Mouse (Mus musculus) ovary, postnatal 10 days (tissue): ENCODE measurements around the gene Iba57.
"Not testable (repeated sequence)": the region's sequence is repeated elsewhere in the genome, so short reads cannot be mapped to it uniquely, and the experiment has no call there.

Experiments
- DNase-seq: peaks from one replicate; pipeline ENCODE4 v3.0.0; 2022; ENCODE audit warnings: low spot score

Iba57 gene

DNA sequence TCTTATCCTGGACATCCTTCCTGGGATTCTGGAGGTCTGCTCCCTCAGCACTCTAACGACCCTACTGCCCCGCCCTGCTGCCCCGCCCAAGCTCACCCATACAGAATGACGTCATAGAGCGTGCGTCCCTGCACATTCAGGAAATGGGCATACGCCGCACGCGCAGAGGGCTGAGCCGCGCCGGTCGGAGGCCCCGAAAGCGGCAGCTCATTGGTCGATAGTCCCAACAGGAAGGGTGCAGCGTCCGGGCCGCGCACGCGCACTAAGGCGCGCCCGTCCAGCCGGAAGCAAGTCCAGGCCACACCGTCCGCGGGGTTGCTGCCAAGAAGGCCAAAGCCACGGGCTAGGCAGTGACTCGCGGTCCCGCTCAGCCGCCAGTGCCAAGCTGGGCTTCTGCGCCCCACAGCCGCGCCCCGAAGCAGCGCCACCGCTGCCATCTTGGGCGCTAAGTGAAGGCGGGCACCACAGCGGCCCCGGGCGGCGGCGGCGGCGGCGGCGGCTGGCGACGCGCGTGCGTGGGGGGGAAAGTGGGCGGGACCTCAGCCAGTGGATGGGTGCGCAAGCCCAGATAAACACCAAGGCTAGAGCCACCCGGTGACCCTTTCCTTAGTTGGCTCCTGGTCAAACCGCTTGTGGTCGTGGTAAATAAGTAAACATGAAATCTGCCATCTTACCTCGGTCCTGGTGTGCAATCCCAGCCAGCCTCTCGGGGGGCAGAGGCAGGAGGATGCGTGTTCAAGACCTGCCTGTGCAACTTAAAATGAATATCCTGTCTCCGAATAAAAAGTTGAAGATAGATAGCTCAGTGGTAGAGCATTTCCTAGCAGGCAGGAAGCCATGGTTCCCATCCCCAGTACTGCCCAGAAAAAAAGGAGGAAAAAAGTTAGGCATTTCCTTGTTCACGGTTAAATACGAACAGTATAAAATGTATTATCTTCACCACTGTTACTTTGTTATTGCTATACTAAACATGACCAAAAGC is at the start of gene Iba57:
TSS of gene Iba57 (minus strand) at position 485 of the 982 bp plus-strand sequence.
- DNase-seq: peak; percentile 95

DNA sequence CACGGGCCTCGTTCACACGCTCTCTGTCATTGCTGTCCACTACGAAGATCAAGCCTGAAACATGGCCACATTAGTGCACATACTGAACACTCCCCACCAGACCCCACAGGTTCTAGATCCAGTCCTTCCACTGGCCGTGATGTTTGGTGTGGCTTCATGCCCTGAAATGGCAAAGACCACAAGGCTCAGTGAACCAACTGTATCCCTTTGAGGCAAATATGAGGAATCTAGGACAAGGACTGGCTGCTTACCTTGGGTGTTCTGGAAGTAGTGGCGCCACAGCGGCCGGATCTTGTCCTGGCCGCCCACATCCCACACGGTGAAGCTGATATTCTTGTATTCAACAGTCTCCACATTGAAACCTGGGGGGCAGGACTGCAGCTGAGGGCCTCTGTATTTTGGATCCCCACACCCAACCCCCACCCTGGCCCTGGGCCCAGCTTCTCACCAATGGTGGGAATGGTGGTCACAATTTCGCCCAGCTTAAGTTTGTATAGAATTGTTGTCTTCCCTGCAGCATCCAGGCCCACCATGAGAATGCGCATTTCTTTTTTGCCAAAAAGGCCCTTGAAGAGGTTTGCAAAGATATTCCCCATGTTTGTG is 49.5 kb upstream of the Iba57 start:
- DNase-seq: no peak

DNA sequence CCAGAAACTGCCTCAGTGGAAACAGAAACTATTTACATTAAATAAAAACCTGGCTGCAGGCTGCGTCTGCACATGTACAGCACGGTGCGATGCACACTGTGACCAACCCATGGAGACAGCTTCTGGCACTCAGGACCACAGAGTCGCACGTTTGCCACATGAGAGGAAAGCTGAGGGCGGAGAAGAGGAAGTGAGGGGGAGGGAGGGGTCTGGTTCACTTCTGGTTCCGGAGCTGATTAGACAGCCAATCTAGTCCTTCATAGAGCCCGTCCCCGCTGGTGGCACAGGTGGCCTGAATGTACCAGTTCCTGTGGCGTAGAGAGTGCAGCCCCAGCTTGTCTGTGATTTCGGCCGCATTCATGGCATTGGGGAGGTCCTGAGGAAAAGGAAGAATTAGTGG is 48.8 kb upstream of the Iba57 start:
- not testable (repeated sequence) for DNase-seq

DNA sequence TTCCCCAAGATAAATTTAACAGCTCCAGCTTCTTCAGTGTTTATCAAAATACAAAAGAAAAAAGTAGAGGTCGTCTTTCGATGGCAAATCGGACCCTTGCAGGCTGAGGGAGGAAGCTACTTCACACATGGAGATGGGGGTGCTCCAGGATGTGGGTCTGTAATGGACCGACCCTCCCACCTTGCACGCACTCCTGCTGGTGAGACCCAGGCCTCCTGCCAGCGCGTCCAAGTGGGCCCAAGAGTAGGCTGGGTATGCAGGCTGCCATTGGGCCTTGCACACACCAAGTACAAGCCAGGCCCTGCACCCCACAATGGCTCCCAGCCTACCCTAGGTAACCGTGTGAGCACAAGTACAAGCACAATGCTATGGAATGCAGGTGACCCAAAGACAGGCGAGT is 48.0 kb upstream of the Iba57 start:
- not testable (repeated sequence) for DNase-seq

DNA sequence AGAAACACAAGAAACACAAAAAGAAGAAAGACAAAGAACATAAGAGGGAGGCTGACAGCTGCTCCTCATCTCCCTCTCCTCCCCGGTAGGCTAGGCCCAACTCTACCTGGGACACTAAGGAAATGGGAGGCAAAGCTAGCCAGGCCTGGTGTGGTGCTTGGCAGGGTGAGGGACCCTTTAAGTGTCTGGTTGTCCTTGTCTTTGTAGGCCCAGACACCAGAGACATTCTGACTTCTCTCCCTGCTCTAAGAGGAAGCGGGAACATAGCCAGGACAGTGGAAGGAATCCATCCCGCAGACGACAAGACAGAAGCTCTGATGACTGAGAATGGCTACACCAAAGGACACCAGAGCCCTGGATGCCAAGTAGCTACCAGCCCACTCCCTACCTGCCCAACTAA is 46.5 kb upstream of the Iba57 start:
- DNase-seq: no peak

DNA sequence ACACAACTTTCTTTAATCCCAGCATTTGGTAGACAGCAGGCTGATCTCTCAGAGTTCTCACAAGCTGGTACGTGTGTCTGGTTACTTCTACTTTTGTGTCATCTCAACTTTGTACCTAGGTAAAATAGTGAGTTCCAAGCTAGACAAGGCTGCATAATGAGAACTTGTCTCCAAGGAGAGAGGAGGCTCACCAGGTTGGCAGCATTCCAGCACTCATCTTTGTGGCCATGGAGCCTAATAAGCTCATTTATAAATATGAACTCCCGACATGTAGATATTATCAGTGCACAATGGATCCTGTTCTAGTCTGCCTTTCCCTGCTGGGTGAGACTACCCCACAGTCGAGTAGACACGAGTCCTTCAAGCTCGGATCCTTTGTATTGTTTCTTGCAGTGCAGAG is 46.0 kb upstream of the Iba57 start:
- DNase-seq: no peak

DNA sequence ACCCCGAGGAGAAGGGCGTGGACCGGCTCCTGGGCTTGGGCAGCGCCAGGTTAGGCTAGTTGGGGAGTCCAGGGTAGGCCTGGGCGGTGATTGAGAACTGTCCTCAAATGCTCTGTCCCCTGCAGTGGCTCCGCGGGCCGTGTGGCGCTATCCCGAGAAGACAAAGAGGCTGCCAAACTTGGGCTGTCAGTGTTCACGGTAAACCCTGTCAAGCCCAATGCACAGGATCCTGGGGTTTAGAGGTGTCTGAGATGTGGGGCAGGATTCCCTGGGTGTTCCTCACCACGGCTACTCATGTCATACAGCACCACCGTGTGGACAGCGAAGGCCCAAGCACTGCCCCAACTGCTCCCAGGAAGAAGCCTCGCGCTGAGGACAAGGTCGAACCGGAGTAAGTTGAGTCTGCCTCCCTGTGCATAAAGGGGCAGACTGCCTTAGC is 45.5 kb upstream of the Iba57 start:
- DNase-seq: no peak

DNA sequence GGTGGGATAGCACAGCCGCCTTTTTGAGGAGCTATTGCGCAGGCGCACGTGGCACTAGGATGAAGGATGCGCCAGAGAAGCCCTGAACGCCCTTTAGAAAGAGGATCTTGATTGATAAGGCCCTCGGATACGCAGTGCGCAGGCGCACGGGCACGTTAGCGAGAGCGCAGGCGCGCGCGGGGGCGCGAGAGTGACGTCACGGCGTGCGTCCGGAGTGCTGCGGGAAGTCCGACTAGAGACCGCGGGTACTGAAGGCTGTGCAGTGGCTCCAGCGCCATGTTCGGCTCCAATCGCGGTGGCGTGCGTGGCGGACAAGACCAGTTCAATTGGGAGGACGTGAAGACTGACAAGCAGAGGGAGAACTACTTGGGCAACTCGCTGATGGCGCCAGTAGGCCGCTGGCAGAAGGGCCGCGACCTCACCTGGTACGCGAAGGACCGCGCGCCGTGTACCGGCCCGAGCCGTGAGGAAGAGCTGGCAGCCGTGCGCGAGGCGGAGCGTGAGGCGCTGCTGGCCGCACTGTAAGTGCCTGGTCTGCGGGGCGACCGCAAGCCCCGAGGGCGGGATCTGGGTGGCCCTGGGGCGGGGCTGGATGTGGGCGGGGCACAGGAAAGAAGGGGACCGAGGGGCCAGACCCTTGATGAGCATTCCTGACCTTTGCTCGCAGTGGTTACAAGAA is 44.8 kb upstream of the Iba57 start, which contains the start of gene 2310033P09Rik:
TSS of gene 2310033P09Rik (plus strand) at position 169 of the 679 bp plus-strand sequence.
- peak; percentile 84 for DNase-seq

DNA sequence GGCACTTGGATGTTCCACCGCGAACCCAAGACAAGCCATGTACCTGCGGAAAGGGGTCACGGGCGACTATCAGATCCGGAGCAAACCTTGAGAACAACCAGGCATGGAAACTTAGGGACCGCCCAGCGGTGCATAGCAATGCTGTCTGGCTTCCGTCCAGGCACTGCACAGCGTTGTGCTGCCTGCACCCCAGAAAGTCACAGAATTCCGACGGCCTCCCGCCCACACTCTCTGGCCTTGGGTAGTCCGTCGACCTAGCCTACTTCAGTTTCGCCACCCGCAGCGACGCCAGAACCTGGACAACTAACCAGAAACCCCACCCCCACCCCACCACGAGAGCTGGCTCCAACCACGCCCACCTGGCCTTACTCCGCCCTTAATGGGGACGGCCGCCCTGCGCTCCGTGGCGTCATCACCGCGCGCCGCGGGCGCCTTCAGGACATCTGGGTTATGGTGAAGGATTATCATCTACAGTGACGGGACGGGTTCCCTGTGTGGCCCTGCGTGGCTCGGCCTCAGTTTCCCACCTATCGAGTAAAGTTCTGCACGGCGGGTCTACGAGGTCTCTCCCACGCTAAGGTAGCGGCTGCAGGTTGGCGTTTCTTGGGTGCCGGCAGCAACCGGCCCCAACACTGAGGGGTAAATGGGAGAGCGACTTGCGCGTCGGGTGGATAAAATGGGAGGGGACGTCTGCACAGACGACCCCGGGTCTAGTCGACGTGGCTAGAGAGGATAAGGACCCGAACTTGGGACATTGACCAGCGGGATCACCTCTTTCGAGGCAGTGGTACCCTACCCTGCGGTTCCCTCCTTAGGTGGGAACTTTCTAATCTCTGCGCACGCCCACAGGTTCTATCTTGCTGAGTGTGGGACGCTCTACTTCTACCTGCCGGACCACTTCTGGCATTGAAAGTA is 38.8 kb upstream of the Iba57 start, which contains the start of gene Mrpl55:
TSS of gene Mrpl55 (plus strand) at position 406 of the 915 bp plus-strand sequence.
- peak; percentile 80 for DNase-seq

DNA sequence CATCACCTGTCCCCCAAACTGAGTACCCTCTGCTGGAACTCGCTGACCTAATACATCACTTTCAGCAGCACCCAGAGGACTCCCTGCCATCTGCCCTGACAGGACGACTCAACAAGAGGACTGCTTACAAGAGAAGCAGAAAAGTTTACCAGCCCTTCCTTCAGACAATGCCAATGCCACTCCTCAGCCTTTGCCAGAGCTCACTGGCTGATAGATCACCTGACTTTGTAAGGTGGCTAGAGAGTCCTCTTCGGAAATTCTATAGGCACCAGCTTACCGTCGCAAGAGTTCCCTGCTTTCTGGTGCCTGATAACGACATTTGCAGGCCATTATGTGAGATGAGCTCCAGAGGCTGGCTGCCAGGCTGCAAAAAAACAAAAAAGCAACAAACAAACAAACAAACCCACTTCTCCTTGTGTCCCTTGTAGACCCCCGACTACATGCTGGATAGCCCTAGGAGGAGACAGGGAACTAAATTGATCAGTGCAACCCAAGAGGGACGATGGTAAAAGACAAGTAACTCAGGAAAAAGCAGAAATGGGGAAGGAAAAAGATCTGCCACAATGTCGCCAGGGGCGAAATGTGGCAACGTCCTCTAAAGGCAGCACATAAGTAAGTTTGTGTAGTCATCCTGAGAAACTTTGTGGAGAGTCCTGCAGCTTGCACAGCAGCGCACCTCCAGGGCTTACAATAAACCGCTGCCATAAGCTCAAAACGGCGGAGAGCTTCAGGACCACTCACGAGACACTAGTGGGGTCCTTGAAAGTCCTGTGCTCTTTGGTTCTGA is 37.9 kb upstream of the Iba57 start:
- DNase-seq: no peak

DNA sequence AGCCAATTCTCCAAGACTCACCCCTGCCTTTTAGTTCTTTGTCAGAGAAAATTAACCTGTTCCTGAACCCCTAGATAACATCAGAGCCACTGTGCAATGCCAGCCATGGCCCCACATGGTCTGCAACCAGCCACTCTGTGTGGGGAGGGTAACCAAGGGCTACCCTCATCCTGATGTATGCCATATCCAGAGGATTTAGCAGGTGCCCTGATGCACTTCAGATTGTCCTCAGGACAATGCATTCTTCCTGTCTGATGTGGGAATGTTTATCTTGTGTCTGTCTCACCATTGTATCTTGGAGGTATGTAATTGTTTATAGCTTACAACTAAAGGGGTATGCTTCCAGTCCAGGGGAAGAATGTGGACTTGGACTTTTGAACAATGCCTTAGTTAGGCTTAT is 32.7 kb upstream of the Iba57 start:
- DNase-seq: no peak

DNA sequence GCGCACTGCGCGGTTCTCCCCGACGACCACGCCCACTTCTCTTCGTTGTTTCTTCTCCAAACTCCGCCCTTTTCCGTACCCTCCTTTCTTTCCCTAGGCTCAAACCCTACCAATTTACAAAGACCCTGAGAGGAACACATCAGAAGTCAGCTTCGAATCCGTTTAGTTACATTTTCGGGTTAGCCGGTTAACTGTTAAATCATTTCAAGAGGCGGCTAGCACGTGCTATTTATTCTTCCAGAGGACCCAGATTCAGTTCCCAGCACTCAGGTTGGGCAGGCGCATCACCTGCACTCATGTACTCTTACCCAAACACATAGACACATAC is 28.5 kb upstream of the Iba57 start, which contains the start of gene Guk1:
TSS of gene Guk1 (minus strand) at position 154 of the 328 bp plus-strand sequence.
- DNase-seq: no peak

DNA sequence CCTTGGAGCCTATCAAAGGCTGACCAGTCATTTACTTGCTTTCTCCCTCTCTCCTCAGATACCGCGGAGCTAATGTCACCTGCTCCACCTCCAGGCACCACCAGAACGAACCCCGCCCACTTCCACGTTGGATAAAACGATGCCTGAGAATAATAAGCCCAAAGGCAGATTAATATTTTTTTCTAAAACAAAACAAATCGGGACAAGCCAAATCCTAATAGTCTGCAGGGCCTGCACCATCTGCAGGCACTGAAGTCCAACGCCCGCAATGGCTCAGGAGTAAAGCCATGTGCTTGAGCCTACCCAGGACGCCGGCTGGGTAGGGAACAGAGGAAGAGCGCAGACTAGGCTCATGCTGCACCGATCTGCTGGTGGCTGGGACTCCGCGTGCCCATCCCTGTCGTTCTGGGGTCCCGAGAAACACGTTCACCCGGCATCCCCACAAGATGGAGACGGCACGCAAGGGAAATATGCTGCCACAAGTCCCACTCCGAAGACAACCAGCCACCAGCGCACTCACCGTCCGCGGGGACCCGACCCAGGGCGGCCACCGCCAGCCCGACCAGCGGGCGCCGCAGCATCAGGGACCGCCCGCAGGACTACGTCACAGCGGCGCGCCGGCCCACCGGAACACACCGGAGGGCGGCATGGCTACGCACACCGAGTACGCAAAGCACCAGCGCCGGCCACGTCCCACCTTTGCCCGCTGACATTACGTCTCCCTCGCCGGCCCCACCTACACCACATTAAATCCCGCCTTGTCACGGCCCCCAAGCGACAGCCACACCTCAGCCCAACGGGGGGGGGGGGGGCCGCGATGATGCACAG is 27.9 kb upstream of the Iba57 start:
- DNase-seq: peak; percentile 70

DNA sequence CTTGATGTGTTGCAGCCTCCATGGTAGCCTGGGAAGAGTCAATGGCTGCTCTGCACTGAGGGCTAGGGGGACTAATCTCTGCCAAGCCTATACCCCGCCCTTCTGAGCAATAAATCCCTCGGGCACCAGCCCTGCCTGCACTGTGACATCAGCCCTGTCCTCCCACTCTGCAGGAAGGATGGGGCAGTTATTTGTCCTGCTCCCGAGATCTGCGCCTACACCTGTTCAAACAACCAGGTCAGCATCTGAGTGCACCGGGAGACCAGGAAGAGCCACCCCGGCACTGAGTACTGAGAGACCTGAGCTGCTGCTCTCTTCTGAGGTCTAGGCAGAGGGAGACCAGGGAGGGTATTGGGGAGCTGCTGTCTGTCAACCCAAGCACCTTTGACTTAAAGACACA is 24.2 kb upstream of the Iba57 start:
- no peak for DNase-seq

DNA sequence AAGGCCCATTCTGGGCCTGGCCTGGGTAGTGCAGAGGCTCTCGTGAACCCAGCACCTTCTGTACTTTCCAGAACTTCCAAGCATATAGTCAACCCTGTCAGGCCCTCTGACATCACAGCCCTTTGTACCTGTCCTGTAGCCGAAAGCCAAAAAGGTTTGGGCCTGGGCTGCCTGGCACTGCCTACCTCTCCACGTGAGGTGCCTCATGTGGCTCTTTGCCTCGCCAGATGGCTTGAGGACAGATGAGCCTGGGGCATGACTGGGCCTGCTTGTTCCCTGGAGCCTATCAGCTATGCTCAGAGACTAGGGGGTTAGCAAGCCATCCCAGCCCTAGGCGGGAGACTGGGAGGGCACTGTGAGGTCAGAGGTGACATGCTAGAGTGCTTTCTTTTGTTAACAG is 22.0 kb upstream of the Iba57 start:
- DNase-seq: no peak

DNA sequence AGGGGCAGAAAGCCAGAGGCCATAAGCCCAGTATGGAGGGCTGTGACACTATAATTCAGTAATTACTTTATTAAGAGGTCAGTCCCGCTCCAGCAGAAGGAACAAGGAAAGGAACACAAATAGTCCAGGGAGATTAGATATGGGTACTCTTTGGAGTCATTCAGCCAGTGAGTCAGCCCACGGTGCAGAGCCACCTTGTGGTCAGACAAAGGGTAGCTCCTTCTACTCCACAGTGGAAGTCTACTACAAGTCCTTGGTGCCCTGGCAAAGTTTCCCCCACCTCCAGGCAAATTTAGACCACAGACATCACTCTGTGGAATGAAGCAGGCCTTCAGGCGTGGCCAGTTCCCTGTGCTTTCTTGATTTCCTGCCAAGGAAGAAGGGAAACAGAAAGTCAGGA is 20.3 kb upstream of the Iba57 start:
- DNase-seq: no peak

DNA sequence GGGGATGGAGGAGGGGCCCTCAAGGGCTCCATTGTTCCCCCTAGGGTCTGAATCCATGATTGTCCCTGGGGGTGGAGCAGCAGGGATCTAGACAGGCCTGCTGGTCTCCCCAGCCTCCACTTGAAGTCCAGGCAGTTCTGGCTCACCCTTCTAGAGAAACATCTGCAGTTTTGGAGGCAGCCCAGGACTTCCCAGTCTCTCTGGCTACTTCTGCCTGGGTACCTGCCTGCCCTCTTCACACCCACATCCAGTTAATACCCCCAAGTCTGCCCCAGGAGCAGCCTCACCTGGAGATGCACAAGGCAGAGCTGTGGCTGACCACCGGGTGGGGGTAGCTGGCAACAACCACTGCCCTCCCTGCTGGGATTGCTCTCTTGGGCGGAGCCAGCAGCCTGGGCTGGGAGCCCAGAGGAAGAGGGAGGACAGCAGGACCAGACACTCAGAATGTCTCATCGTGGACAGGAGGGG is 19.4 kb upstream of the Iba57 start, which contains the start of gene Gjc2:
TSS of gene Gjc2 (minus strand) at position 350 of the 468 bp plus-strand sequence.
- DNase-seq: peak; percentile 60

DNA sequence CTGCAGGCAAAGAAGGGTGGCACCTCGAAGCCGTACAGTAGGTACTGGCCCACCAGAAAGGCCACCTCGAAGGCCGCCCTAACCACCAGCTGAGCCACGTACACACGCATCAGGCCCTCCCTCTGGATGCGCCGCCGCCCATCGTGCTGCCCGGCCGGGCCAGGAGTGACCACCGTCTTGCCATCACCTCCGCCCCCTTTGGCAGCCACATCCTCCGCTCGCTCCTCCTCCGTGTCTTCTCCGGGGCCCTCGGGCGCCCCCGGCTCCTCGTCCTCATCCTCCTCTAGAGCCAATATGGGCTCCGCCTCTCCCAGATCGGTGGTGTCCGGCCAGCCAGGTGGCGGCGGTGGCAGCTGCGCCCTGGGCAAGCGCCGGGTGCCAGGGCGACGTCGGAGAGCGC is 13.4 kb upstream of the Iba57 start:
- no peak for DNase-seq

DNA sequence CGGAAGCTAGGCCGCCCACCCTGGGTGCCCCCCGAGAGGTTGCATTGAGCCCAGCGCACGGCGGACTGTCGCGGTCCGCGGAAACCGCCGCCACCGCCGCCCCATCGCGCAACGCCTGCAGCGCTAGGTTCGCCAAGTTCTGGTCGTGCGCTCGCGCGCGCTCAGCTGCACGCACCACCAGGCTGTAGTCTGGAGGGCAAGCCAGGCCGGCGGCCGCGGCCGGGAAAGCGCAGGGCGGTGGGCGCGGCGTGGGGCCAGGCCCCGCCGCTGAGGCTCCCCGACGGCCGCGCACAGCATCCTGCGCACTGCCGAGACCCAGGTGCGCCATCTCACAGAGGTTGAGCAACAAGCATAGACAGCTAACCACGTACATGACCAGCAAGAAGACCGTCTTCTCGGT is 12.9 kb upstream of the Iba57 start:
- no peak for DNase-seq
